Mouse (Mus musculus) midbrain, postnatal 0 days (tissue): ENCODE data around the gene Mief2. TPM values are rescaled to one million over a fixed set of nuclear protein-coding genes. Genes with fewer than 3 reads are reported as not detected.

Experiments used
- ATAC-seq: fragments of 200-750 bp; cut with Nextera tagmentation; 2 replicates; pipeline ENCODE4 v1.8.0; 2017; ENCODE audit warnings: moderate number of reproducible peaks, mild to moderate bottlenecking, moderate TSS enrichment, moderate library complexity; ENCODE audit not compliant: low FRiP score
- DNase-seq: peaks from one replicate; pipeline ENCODE4 v3.0.0-alpha.2; 2015; ENCODE audit warnings: low spot score
- H3K27ac ChIP-seq: fragments of 300-500 bp; sonication (generic); 2 replicates; pipeline ENCODE4 v1.5.1; 2014; ENCODE audit warnings: low read depth, mild to moderate bottlenecking, low read length, mixed read lengths
- H3K27me3 ChIP-seq: fragments of 300-500 bp; sonication (generic); 2 replicates; pipeline ENCODE4 v1.6.1; 2014; ENCODE audit warnings: low read length, control low read depth, mixed read lengths; ENCODE audit not compliant: insufficient read depth
- H3K36me3 ChIP-seq: fragments of 300-500 bp; sonication (generic); 2 replicates; pipeline ENCODE4 v1.6.1; 2014; ENCODE audit warnings: low read length, control low read depth, mixed read lengths; ENCODE audit not compliant: insufficient read depth
- H3K4me1 ChIP-seq: fragments of 300-500 bp; sonication (generic); 2 replicates; pipeline ENCODE4 v1.6.1; 2014; ENCODE audit warnings: mild to moderate bottlenecking, control low read depth, antibody characterized with exemption, low read length, mixed read lengths; ENCODE audit not compliant: insufficient read depth
- H3K4me2 ChIP-seq: fragments of 300-500 bp; sonication (generic); 2 replicates; pipeline ENCODE4 v1.6.1; 2014; ENCODE audit warnings: low read depth, mild to moderate bottlenecking, low read length, mixed read lengths; ENCODE audit not compliant: poor library complexity, severe bottlenecking
- H3K4me3 ChIP-seq: fragments of 300-500 bp; sonication (generic); 2 replicates; pipeline ENCODE4 v1.5.1; 2014; ENCODE audit warnings: low read depth, mild to moderate bottlenecking, low read length, moderate library complexity
- H3K9ac ChIP-seq: fragments of 300-500 bp; sonication (generic); replicated peaks from 2 replicates; pipeline ENCODE4 v1.6.1; 2014; ENCODE audit warnings: mild to moderate bottlenecking, low read length, moderate library complexity, mixed read lengths; ENCODE audit not compliant: poor library complexity, severe bottlenecking
- H3K9me3 ChIP-seq: fragments of 300-500 bp; sonication (generic); 2 replicates; pipeline ENCODE4 v1.6.1; 2016; ENCODE audit warnings: low read length, control low read depth
- CTCF ChIP-seq: IDR thresholded peaks from 2 replicates; pipeline ENCODE4 v1.5.1; 2016; ENCODE audit warnings: antibody characterized with exemption, mild to moderate bottlenecking
- WGBS: fragments of 180-500 bp; shearing (Covaris S2); extraction: QIAGEN DNeasy Blood & Tissue Kit; methylation state at CpG from one replicate; pipeline ENCODE4 v1.1.7; 2014; 5-methylcytosine and 5-hydroxymethylcytosine counted together
- polyA plus RNA-seq: library from polyadenylated mRNA; unstranded; fragments of >200 nt; fragmentation: Nextera tagmentation; extraction: Ambion mirVana; gene quantifications from 2 replicates; pipeline ENCODE4 v1.2.1, GENCODE M21; 2015
- total RNA-seq: library from RNA; depleted of rRNA; stranded (reverse); fragments of >200 nt; gene quantifications from 2 replicates; pipeline ENCODE4 v1.2.3, GENCODE M21; 2014; rRNA removed

Mief2 gene
- total RNA-seq (36.6 and 37.9 TPM in 2 replicates), polyA plus RNA-seq (24.0 and 25.3 TPM in 2 replicates)

DNA sequence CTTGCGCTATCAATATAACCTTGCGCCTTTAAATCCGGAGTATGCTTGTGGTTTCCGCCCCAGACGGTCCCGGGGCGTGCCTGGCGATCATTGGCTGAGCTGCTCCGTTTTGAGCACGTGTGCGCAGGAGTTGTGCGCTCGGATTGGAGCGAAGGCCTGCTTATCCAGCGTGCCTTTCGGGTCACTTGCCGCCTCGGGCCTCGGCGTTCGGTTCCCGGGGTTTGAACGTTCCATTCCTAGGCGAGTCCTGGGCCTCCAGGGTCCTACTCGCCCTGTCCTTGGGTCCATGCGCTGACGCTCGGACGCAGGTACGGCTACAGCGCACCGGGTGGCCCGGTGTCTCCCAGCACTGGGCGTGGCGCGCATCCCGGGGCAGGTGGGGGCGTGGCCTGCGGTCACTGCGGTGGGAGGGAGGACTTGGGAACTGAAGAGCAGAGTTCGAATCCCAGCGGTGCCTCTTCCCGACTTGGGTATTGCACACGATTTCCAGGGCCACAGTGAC lies at the start of gene Mief2:
Gene Mief2 (plus strand): TSS at position 139 of the 502 bp plus-strand sequence.
- no peak for TF ChIP-seq CTCF
- H3K27me3 ChIP-seq: no peaks in the 10 kb centered on the region
- H3K36me3 ChIP-seq: peaks cover 40% of the 10 kb centered on the region
- peak; percentile 93 for ATAC-seq
- DNase-seq: peak; percentile 98
- under 1% methylated on average over 44 of the region's 44 CpGs for WGBS
- H3K9me3 ChIP-seq: no peaks in the 10 kb centered on the region
- peak within 1 kb of the TSS; percentile 89 for H3K4me3 ChIP-seq
- H3K9ac ChIP-seq: peak within 1 kb of the TSS; percentile 90
- H3K4me2 ChIP-seq: peak within 1 kb of the TSS; percentile 74
- peaks cover 14% of the 10 kb centered on the region for H3K4me1 ChIP-seq
- H3K27ac ChIP-seq: peak within 1 kb of the TSS; percentile 90

GRCm38 (mm10) chr11:60696165-60696564 lies 32.0 kb upstream of the Mief2 start:
- Histone ChIP-seq H3K27ac (no peak overlapping the region), H3K4me1 (peaks cover 6% of the 10 kb centered on the region; the same call in 1 of the 2 replicates), H3K27me3 (no peaks in the 10 kb centered on the region), H3K36me3 (no peaks in the 10 kb centered on the region), H3K9ac (no peak overlapping the region), H3K4me3 (no peak overlapping the region), H3K4me2 (no peak overlapping the region), H3K9me3 (no peaks in the 10 kb centered on the region)
- DNase-seq (no peak), ATAC-seq (no peak)
- 71% methylated on average over 1 of the region's 1 CpGs for WGBS
- peak; percentile 23; the same call in 1 of the 2 replicates for TF ChIP-seq CTCF

DNA sequence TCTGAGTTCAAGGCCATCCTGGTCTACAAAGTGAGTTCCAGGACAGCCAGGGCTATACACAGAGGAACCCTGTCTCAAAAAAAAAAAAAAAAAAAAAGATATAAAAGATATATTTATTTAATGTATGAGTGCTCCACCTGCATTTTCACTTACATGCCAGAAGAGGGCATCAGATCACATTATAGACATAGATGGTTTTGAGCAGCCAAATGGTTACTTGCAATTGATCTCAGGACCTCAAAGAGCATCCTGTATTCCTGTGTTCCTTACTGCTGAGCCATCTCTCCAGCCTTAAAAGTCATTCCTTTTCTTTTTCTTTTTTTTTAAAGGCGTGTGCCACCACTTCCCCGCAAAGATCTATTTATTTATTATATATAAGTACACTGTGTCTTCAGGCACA lies 30.6 kb upstream of the Mief2 start:
- H3K4me3 ChIP-seq: no peak overlapping the region
- WGBS: 64% methylated on average over 2 of the region's 2 CpGs
- no peak overlapping the region for H3K4me2 ChIP-seq
- TF ChIP-seq CTCF: peak; percentile 63
- H3K27me3 ChIP-seq: no peaks in the 10 kb centered on the region
- H3K36me3 ChIP-seq: no peaks in the 10 kb centered on the region
- H3K9ac ChIP-seq: no peak overlapping the region
- H3K4me1 ChIP-seq: peaks cover 9% of the 10 kb centered on the region; the same call in 1 of the 2 replicates
- DNase-seq (peak; percentile 58), ATAC-seq (no peak)
- H3K27ac ChIP-seq: no peak overlapping the region
- no peaks in the 10 kb centered on the region for H3K9me3 ChIP-seq

DNA sequence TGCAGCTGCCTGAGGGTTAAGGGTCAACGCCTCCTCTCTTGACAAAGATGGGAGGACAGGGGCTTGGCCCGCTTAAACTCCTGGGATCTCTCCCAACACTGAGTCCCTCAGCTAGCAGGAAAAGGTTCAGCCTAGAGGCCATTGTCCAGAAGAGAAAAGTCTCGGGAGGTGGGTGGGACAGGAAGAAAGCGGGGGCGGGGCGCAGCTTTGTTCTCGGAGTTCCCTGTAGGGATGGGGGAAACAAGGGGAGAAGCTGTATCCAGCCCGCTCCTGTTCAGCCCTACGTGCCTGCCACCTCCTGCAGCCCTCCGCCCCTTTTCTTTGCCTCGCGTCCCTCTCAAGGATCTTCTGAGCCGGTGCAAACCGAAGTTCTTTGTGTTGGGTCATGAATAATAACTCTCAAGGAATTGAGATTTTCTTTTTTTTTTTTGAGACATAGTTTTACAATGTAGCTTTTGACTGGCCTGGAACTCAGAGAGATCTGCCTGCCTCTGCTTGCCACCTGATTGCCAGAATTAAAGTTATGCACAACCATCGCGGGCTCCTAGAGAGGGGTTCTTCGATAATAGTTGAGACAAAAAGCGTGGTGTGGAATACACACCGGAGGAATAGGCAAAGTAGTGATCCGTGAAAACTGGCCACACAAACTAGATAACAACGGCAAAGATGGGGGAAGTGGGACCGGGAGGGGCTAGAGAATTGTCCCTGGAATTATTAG lies 29.2 kb upstream of the Mief2 start:
- Histone ChIP-seq H3K4me1 (peaks cover 9% of the 10 kb centered on the region; the same call in 1 of the 2 replicates), H3K9me3 (no peaks in the 10 kb centered on the region), H3K4me2 (peak overlapping the region; percentile 80), H3K36me3 (no peaks in the 10 kb centered on the region), H3K4me3 (peak overlapping the region; percentile 78), H3K27me3 (no peaks in the 10 kb centered on the region), H3K9ac (peak overlapping the region; percentile 82; the same call in 1 of the 2 replicates), H3K27ac (peak overlapping the region; percentile 73)
- 1% methylated on average over 22 of the region's 22 CpGs for WGBS
- peak; percentile 53 for DNase-seq
- ATAC-seq: peak; percentile 44
- TF ChIP-seq CTCF: no peak

DNA sequence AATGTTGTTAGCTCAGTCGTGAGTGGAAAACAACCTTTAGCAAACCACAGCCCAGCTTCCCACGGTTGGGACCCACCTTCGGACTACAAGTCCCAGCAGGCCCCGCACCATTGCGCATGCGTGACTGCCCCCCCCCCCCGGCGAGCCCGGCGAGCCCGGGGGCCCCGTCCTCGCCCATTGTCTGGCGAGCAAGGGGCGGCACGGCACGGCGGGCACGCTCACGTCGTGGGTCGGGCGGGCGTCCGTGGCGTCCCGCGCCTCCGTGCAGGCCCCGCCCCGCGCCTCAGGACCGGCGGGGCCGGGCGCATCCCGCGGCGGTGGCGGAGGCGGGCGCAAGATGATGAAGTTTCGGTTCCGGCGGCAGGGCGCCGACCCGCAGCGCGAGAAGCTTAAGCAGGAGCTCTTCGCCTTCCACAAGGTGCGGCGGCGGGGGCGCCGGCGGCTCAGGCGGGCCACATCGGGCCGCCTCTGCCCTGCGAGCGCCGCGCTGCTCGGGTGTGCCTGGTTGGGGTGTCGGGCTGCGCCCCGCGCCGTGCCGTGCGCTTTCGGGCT lies 28.6 kb upstream of the Mief2 start, which contains the start of gene Llgl1:
Gene Llgl1 (plus strand): TSS at position 200 of the 552 bp plus-strand sequence.
- peak within 1 kb of the TSS; percentile 78 for H3K4me3 ChIP-seq
- TF ChIP-seq CTCF: no peak
- peak within 1 kb of the TSS; percentile 73 for H3K27ac ChIP-seq
- 0% methylated on average over 38 of the region's 73 CpGs for WGBS
- ATAC-seq (peak; percentile 89), DNase-seq (peak; percentile 95)
- H3K36me3 ChIP-seq: 0 out of 2 replicates have a peak, but pooled peaks cover 1% of the 10 kb centered on the region
- peak within 1 kb of the TSS; percentile 80 for H3K4me2 ChIP-seq
- peak within 1 kb of the TSS; percentile 82 for H3K9ac ChIP-seq
- peaks cover 9% of the 10 kb centered on the region; the same call in 1 of the 2 replicates for H3K4me1 ChIP-seq
- no peaks in the 10 kb centered on the region for H3K9me3 ChIP-seq
- H3K27me3 ChIP-seq: no peaks in the 10 kb centered on the region
